Mouse (Mus musculus) hindbrain, embryonic 14.5 days (tissue): Measurements from ENCODE around the gene Foxp1. TPM values are rescaled to one million over a fixed set of nuclear protein-coding genes. Genes with fewer than 3 reads are reported as not detected.

Experiments
- ATAC-seq: fragments of 200-750 bp; cut with Nextera tagmentation; 2 replicates; pipeline ENCODE4 v1.8.0; 2017; ENCODE audit warnings: moderate number of reproducible peaks, mild to moderate bottlenecking, moderate TSS enrichment, moderate library complexity; ENCODE audit not compliant: low FRiP score
- DNase-seq: peaks from one replicate; pipeline ENCODE4 v3.0.0-alpha.2; 2015; ENCODE audit warnings: low spot score
- H3K27ac ChIP-seq: fragments of 300-500 bp; sonication (generic); 2 replicates; pipeline ENCODE4 v1.5.1; 2014; ENCODE audit warnings: mild to moderate bottlenecking, moderate library complexity
- H3K27me3 ChIP-seq: fragments of 300-500 bp; sonication (generic); 2 replicates; pipeline ENCODE4 v1.6.1; 2014; ENCODE audit warnings: mild to moderate bottlenecking, low read length, mixed read lengths; ENCODE audit not compliant: control insufficient read depth, insufficient read depth
- H3K36me3 ChIP-seq: fragments of 300-500 bp; sonication (generic); replicated peaks from 2 replicates; pipeline ENCODE4 v1.6.1; 2014; ENCODE audit not compliant: control insufficient read depth, insufficient read depth
- H3K4me1 ChIP-seq: fragments of 300-500 bp; sonication (generic); replicated peaks from 2 replicates; pipeline ENCODE4 v1.6.1; 2014; ENCODE audit warnings: antibody characterized with exemption, low read length, mixed read lengths; ENCODE audit not compliant: control insufficient read depth, insufficient read depth
- H3K4me2 ChIP-seq: fragments of 300-500 bp; sonication (generic); replicated peaks from 2 replicates; pipeline ENCODE4 v1.6.1; 2014; ENCODE audit warnings: mild to moderate bottlenecking, moderate library complexity
- H3K4me3 ChIP-seq: fragments of 300-500 bp; sonication (generic); replicated peaks from 2 replicates; pipeline ENCODE4 v1.5.1; 2014; ENCODE audit warnings: mild to moderate bottlenecking, low read length
- H3K9ac ChIP-seq: fragments of 300-500 bp; sonication (generic); 2 replicates; pipeline ENCODE4 v1.6.1; 2014
- H3K9me3 ChIP-seq: fragments of 300-500 bp; sonication (generic); 2 replicates; pipeline ENCODE4 v1.6.1; 2016; ENCODE audit warnings: low read length; ENCODE audit not compliant: control insufficient read depth
- WGBS: fragments of 180-500 bp; shearing (Covaris S2); extraction: QIAGEN DNeasy Blood & Tissue Kit; methylation state at CpG from one replicate; pipeline ENCODE4 v1.1.7; 2014; 5-methylcytosine and 5-hydroxymethylcytosine counted together
- polyA plus RNA-seq: library from polyadenylated mRNA; unstranded; fragments of >200 nt; fragmentation: Nextera tagmentation; extraction: Ambion mirVana; gene quantifications from 2 replicates; pipeline ENCODE4 v1.2.1, GENCODE M21; 2014

Gene Foxp1
- polyA plus RNA-seq, 1 experiment from 2014 or later, result 68.3 TPM

GRCm38 (mm10) chr6:98949703-98950191 is 572.8 kb downstream of the Foxp1 start:
- DNase-seq (no peak), ATAC-seq (no peak)
- H3K36me3 ChIP-seq, result no peaks in the 10 kb centered on the region; the same call in 1 of the 2 replicates
- H3K4me3 ChIP-seq, result no peak overlapping the region
- WGBS, result 20% methylated on average over 6 of the region's 6 CpGs
- H3K4me2 ChIP-seq, result no peak overlapping the region
- H3K9ac ChIP-seq, result no peak overlapping the region; the same call in 1 of the 2 replicates
- H3K9me3 ChIP-seq, result no peaks in the 10 kb centered on the region
- H3K27me3 ChIP-seq, result no peaks in the 10 kb centered on the region
- peak overlapping the region; percentile 43 for H3K27ac ChIP-seq
- H3K4me1 ChIP-seq, result peaks cover 20% of the 10 kb centered on the region

GRCm38 (mm10) chr6:98949286-98949685 is 573.2 kb downstream of the Foxp1 start:
- 55% methylated on average over 7 of the region's 7 CpGs for WGBS
- Histone ChIP-seq H3K27me3 (no peaks in the 10 kb centered on the region), H3K36me3 (no peaks in the 10 kb centered on the region; the same call in 1 of the 2 replicates), H3K9ac (no peak overlapping the region), H3K9me3 (no peaks in the 10 kb centered on the region), H3K4me1 (peaks cover 20% of the 10 kb centered on the region), H3K27ac (peak overlapping the region; percentile 43; the same call in 1 of the 2 replicates), H3K4me2 (no peak overlapping the region), H3K4me3 (no peak overlapping the region)
- no peak for DNase-seq
- ATAC-seq, result no peak

GRCm38 (mm10) chr6:98948153-98949141 is 574.1 kb downstream of the Foxp1 start:
- Histone ChIP-seq H3K4me3 (no peak overlapping the region), H3K27ac (0 out of 2 replicates have a peak overlapping the region, but pooled peaks have one; percentile 5), H3K4me2 (no peak overlapping the region), H3K27me3 (no peaks in the 10 kb centered on the region), H3K36me3 (no peaks in the 10 kb centered on the region; the same call in 1 of the 2 replicates), H3K9ac (no peak overlapping the region), H3K4me1 (peaks cover 13% of the 10 kb centered on the region), H3K9me3 (no peaks in the 10 kb centered on the region)
- DNase-seq (no peak), ATAC-seq (no peak)
- WGBS, result 50% methylated on average over 21 of the region's 21 CpGs

GRCm38 (mm10) chr6:98947486-98948152 is 574.9 kb downstream of the Foxp1 start:
- no peak for ATAC-seq
- Histone ChIP-seq H3K27ac (0 out of 2 replicates have a peak overlapping the region, but pooled peaks have one; percentile 9), H3K4me1 (peaks cover 11% of the 10 kb centered on the region), H3K9me3 (no peaks in the 10 kb centered on the region), H3K9ac (no peak overlapping the region), H3K36me3 (no peaks in the 10 kb centered on the region), H3K4me3 (no peak overlapping the region), H3K4me2 (no peak overlapping the region), H3K27me3 (no peaks in the 10 kb centered on the region)
- DNase-seq, result no peak
- 51% methylated on average over 11 of the region's 11 CpGs for WGBS

- Histone ChIP-seq H3K27me3 (no peaks in the 10 kb centered on the region), H3K36me3 (no peaks in the 10 kb centered on the region)
Observed at GRCm38 (mm10) chr6:98946731-98947130, 575.8 kb downstream of the Foxp1 start.

GRCm38 (mm10) chr6:98945496-98946412 is 576.8 kb downstream of the Foxp1 start:
- ATAC-seq (no peak), DNase-seq (no peak)
- Histone ChIP-seq H3K4me1 (peaks cover 11% of the 10 kb centered on the region), H3K4me3 (no peak overlapping the region), H3K9ac (no peak overlapping the region), H3K4me2 (no peak overlapping the region), H3K27ac (no peak overlapping the region), H3K27me3 (no peaks in the 10 kb centered on the region), H3K9me3 (no peaks in the 10 kb centered on the region), H3K36me3 (no peaks in the 10 kb centered on the region)
- 87% methylated on average over 21 of the region's 21 CpGs for WGBS

More at GRCm38 (mm10) chr6:98946731-98947130, 575.8 kb downstream of the Foxp1 start:
- H3K4me1 ChIP-seq, result peaks cover 11% of the 10 kb centered on the region
- H3K9ac ChIP-seq, result no peak overlapping the region
- no peaks in the 10 kb centered on the region for H3K9me3 ChIP-seq
- H3K27ac ChIP-seq, result no peak overlapping the region
- 87% methylated on average over 4 of the region's 4 CpGs for WGBS
- H3K4me3 ChIP-seq, result no peak overlapping the region
- ATAC-seq, result no peak
- no peak for DNase-seq
- no peak overlapping the region for H3K4me2 ChIP-seq

GRCm38 (mm10) chr6:98938348-98938747 is 584.2 kb downstream of the Foxp1 start:
- 0 out of 2 replicates have a peak, but pooled peaks cover 5% of the 10 kb centered on the region for H3K36me3 ChIP-seq
- 59% methylated on average over 8 of the region's 8 CpGs for whole genome bisulfite sequencing
- H3K4me1 ChIP-seq, result 0 out of 2 replicates have a peak, but pooled peaks cover 3% of the 10 kb centered on the region
- DNase-seq (no peak), ATAC-seq (no peak)
- no peak overlapping the region for H3K4me2 ChIP-seq
- no peak overlapping the region for H3K9ac ChIP-seq
- no peak overlapping the region for H3K4me3 ChIP-seq
- no peaks in the 10 kb centered on the region for H3K27me3 ChIP-seq
- no peaks in the 10 kb centered on the region for H3K9me3 ChIP-seq
- H3K27ac ChIP-seq, result no peak overlapping the region

- H3K4me2 ChIP-seq, result no peak overlapping the region
- WGBS, result 80% methylated on average over 11 of the region's 11 CpGs
- DNase-seq (no peak), ATAC-seq (no peak)
- 0 out of 2 replicates have a peak, but pooled peaks cover 5% of the 10 kb centered on the region for H3K36me3 ChIP-seq
- no peak overlapping the region for H3K9ac ChIP-seq
- H3K4me3 ChIP-seq, result no peak overlapping the region
- no peak overlapping the region for H3K27ac ChIP-seq
- H3K4me1 ChIP-seq, result 0 out of 2 replicates have a peak, but pooled peaks cover 5% of the 10 kb centered on the region
- H3K9me3 ChIP-seq, result no peaks in the 10 kb centered on the region
- no peaks in the 10 kb centered on the region for H3K27me3 ChIP-seq
Observed at GRCm38 (mm10) chr6:98937513-98937912, 585.0 kb downstream of the Foxp1 start.
